Comparison of ENCODE assay signal across 10 mouse cellular contexts in the genomic region with DNA sequence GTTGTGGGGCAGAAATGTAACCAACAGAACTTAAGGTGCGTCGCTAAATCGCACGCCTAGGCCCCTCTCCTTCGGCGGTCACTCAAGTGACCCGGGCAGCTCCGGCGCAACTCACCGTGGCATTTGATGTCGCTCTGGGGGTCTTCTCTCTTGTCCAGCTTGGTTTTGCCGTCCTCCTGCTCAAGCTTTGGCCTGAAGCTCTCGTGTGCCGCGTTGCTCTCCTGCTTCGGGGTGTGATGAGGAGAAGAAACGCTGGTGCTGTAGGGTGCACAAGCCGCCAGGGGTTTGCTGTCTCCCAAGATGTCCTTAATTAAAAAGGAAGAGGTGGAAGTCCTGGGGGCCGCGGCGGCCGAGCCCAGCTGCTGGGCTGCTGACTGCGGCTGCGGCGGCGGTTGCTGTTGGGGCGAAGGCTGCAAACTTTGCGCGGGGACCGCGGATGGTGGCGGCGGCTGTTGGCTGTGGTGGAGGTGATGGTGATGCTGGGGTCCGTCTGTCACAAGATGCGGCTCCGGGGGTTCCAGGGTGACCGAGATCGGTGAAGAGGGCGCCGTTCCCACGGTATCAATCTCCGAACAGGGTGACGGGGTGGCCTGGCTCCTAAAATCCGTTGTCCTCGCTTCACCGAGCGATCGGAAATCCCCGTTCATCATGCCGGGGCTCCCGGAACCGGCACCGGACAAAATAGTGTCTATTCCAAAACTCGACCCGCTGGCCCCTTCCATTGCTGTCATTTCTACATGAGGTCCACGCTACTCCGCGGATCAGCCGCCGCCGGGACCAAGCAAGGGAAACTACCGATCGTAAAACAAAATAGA. TPM values are rescaled to one million over a fixed set of nuclear protein-coding genes. Genes with fewer than 3 reads are reported as not detected.
DNase-seq lines count a peak whose midpoint lies in the region; ATAC-seq and TF ChIP-seq lines count a peak whose summit lies in the region.
"Had no signal": no experiment of that assay in that cellular context is flagged by ENCODE, and none has a peak within 500 bp of the region (broad histone marks: within the 10 kb centered on the region; RNA-seq: fewer than 3 reads in every experiment).

No protein-coding gene starts in this region.

- intact Hi-C loops in gastrocnemius, adult 2 months (cut with DNase I): no loop called here

- H3K27me3 ChIP-seq in heart, embryonic 14.5 days (ENCODE audit: control insufficient read depth, insufficient read depth, low read length): peaks cover 93% of the 10 kb centered on the region
- H3K27me3 ChIP-seq in midbrain, embryonic 13.5 days: peaks cover 79% of the 10 kb centered on the region

- no peak for TF ChIP-seq CTCF in gastrocnemius, adult 2 months (IDR thresholded peaks at IDR 0.05)

- no peak overlapping the region for H3K9ac ChIP-seq in heart, embryonic 14.5 days (ENCODE audit: low read length)
- H3K9ac ChIP-seq in midbrain, embryonic 13.5 days (replicated peaks): peak overlapping the region; percentile 83
- H3K9ac ChIP-seq: liver, embryonic 14.5 days; stomach, embryonic 15.5 days had no signal

- peak overlapping the region; percentile 93 for H3K4me2 ChIP-seq in heart, embryonic 14.5 days (ENCODE audit: low read length)
- H3K4me2 ChIP-seq in midbrain, embryonic 13.5 days (replicated peaks): peak overlapping the region; percentile 73

- under 1% methylated on average over 63 of the region's 63 CpGs for WGBS in heart, embryonic 14.5 days
- under 1% methylated on average over 63 of the region's 63 CpGs for WGBS in midbrain, embryonic 13.5 days

- H3K36me3 ChIP-seq in heart, embryonic 14.5 days (ENCODE audit: control insufficient read depth, insufficient read depth, low read length): no peaks in the 10 kb centered on the region
- no peaks in the 10 kb centered on the region for H3K36me3 ChIP-seq in midbrain, embryonic 13.5 days
- H3K36me3 ChIP-seq: stomach, embryonic 15.5 days had no signal

- peak overlapping the region; percentile 71 for H3K4me3 ChIP-seq in gastrocnemius, adult 2 months
- H3K4me3 ChIP-seq in heart, embryonic 14.5 days (ENCODE audit: control insufficient read depth in 1 of 2, insufficient read depth in 1 of 2, low read depth in 1 of 2, low read length in 2 of 2): peak overlapping the region in 1 of 2 experiments; percentile 52; a peak in 3 of 4 replicates
- H3K4me3 ChIP-seq in midbrain, embryonic 13.5 days (replicated peaks): peak overlapping the region; percentile 61

- H3K27ac ChIP-seq in gastrocnemius, adult 2 months: no peak overlapping the region
- no peak overlapping the region for H3K27ac ChIP-seq in heart, embryonic 14.5 days (replicated peaks in 1 of 2; ENCODE audit: control insufficient read depth in 1 of 2, insufficient read depth in 1 of 2, low read depth in 2 of 2, low read length in 2 of 2)
- H3K27ac ChIP-seq in midbrain, embryonic 13.5 days: peak overlapping the region; percentile 86
- H3K27ac ChIP-seq: liver, embryonic 14.5 days; stomach, embryonic 15.5 days had no signal

- no peaks in the 10 kb centered on the region for H3K9me3 ChIP-seq in heart, embryonic 14.5 days (ENCODE audit: control insufficient read depth, low read length)
- H3K9me3 ChIP-seq in midbrain, embryonic 13.5 days: no peaks in the 10 kb centered on the region
- H3K9me3 ChIP-seq: stomach, embryonic 15.5 days had no signal

- peaks cover 5 to 18% of the 10 kb centered on the region in 2 experiments; a peak in 3 of 4 replicates for H3K4me1 ChIP-seq in heart, embryonic 14.5 days (ENCODE audit: control insufficient read depth in 2 of 2, insufficient read depth in 2 of 2, low read length in 2 of 2)
- H3K4me1 ChIP-seq in midbrain, embryonic 13.5 days (replicated peaks): peaks cover 37% of the 10 kb centered on the region

- DNase-seq in gastrocnemius, adult 2 months: no peak
- no peak for DNase-seq in gastrocnemius, postnatal 10 days
- peak; percentile 61 for DNase-seq in cerebellum, adult 8-10 months
- no peak for DNase-seq in spleen, postnatal 10 days (ENCODE audit: low spot score in 2 of 2)
- no peak for DNase-seq in adrenal gland, postnatal 10 days
- DNase-seq in frontal cortex, postnatal 10 days (ENCODE audit: low spot score in 2 of 2): no peak

- no peak for ATAC-seq in heart, embryonic 14.5 days (ENCODE audit: insufficient number of reproducible peaks, insufficient read depth, low FRiP score, low read depth)
- no peak for ATAC-seq in midbrain, embryonic 13.5 days

RNA-seq across cellular contexts. Expression of gene Barhl2, which starts 0.6 kb away (rescaled TPM):
- not detected for total RNA-seq in gastrocnemius, adult 2 months (2021)
- not detected for total RNA-seq in gastrocnemius, postnatal 10 days (2021)
- not detected in 2 replicates for polyA plus RNA-seq in heart, embryonic 14.5 days (2014; fragmentation: Nextera tagmentation; extraction: Ambion mirVana)
- 12.9 and 14.4 TPM in 2 replicates for polyA plus RNA-seq in midbrain, embryonic 13.5 days (2015; fragmentation: Nextera tagmentation; extraction: Ambion mirVana)
- not detected for total RNA-seq in adrenal gland, postnatal 10 days (2021)
- polyA plus RNA-seq: stomach, embryonic 15.5 days had no signal
